Mouse (Mus musculus) neural tube, embryonic 14.5 days (tissue): ENCODE data around the gene Olfr1412. TPM values are rescaled to one million over a fixed set of nuclear protein-coding genes. Genes with fewer than 3 reads are reported as not detected.

Source experiments
- ATAC-seq: fragments of 200-750 bp; cut with Nextera tagmentation; 2 replicates; pipeline ENCODE4 v1.8.0; 2017; ENCODE audit warnings: low read depth, mild to moderate bottlenecking, moderate TSS enrichment, moderate library complexity
- H3K27ac ChIP-seq: fragments of 300-500 bp; sonication (generic); 2 replicates; pipeline ENCODE4 v1.5.1; 2014; ENCODE audit warnings: low read depth, mild to moderate bottlenecking, control low read depth, low read length, moderate library complexity, mixed read lengths
- H3K27me3 ChIP-seq: fragments of 300-500 bp; sonication (generic); 2 replicates; pipeline ENCODE4 v1.6.1; 2014; ENCODE audit warnings: low read length; ENCODE audit not compliant: control insufficient read depth, insufficient read depth
- H3K36me3 ChIP-seq: fragments of 300-500 bp; sonication (generic); 2 replicates; pipeline ENCODE4 v1.6.1; 2014; ENCODE audit warnings: low read length, mixed read lengths; ENCODE audit not compliant: control insufficient read depth, insufficient read depth
- H3K4me1 ChIP-seq: fragments of 300-500 bp; sonication (generic); 2 replicates; pipeline ENCODE4 v1.6.1; 2014; ENCODE audit warnings: low read length; ENCODE audit not compliant: control insufficient read depth, insufficient read depth
- H3K4me2 ChIP-seq: fragments of 300-500 bp; sonication (generic); 2 replicates; pipeline ENCODE4 v1.6.1; 2014; ENCODE audit warnings: mild to moderate bottlenecking, low read depth, low read length, control low read depth
- H3K4me3 ChIP-seq: fragments of 300-500 bp; sonication (generic); 2 replicates; pipeline ENCODE4 v1.5.1; 2014; ENCODE audit warnings: low read depth, low read length, control low read depth, mixed read lengths
- H3K9ac ChIP-seq: fragments of 300-500 bp; sonication (generic); replicated peaks from 2 replicates; pipeline ENCODE4 v1.6.1; 2014; ENCODE audit warnings: low read depth, mild to moderate bottlenecking, control low read depth, low read length, mixed read lengths
- H3K9me3 ChIP-seq: fragments of 300-500 bp; sonication (generic); 2 replicates; pipeline ENCODE4 v1.6.1; 2016; ENCODE audit warnings: low read length; ENCODE audit not compliant: control insufficient read depth
- WGBS: fragments of 180-500 bp; shearing (Covaris S2); extraction: QIAGEN DNeasy Blood & Tissue Kit; methylation state at CpG from one replicate; pipeline ENCODE4 v1.1.7; 2014; 5-methylcytosine and 5-hydroxymethylcytosine counted together
- polyA plus RNA-seq: library from polyadenylated mRNA; unstranded; fragments of >200 nt; fragmentation: Nextera tagmentation; extraction: Ambion mirVana; gene quantifications from 2 replicates; pipeline ENCODE4 v1.2.1, GENCODE M21; 2014

Gene Olfr1412
- polyA plus RNA-seq, 1 experiment from 2014 or later: not detected

- Histone ChIP-seq H3K9me3 (no peaks in the 10 kb centered on the region), H3K27me3 (no peaks in the 10 kb centered on the region), H3K9ac (no peak overlapping the region), H3K27ac (no peak overlapping the region), H3K4me2 (no peak overlapping the region), H3K4me3 (no peak overlapping the region), H3K36me3 (peaks cover 23% of the 10 kb centered on the region), H3K4me1 (no peaks in the 10 kb centered on the region)
- WGBS: 78% methylated on average over 1 of the region's 1 CpGs
- peak; percentile 32; the same call in 1 of the 2 replicates for ATAC-seq
Observed at GRCm38 (mm10) chr1:92634569-92634968, 49.0 kb downstream of the Olfr1412 start.

GRCm38 (mm10) chr1:92634976-92635599 lies 49.5 kb downstream of the Olfr1412 start:
- Histone ChIP-seq H3K27me3 (no peaks in the 10 kb centered on the region), H3K4me3 (no peak overlapping the region), H3K27ac (no peak overlapping the region), H3K4me1 (0 out of 2 replicates have a peak, but pooled peaks cover 1% of the 10 kb centered on the region), H3K9me3 (no peaks in the 10 kb centered on the region), H3K4me2 (no peak overlapping the region), H3K9ac (no peak overlapping the region), H3K36me3 (peaks cover 23% of the 10 kb centered on the region)
- peak; percentile 54; the same call in 1 of the 2 replicates for ATAC-seq
- 71% methylated on average over 4 of the region's 4 CpGs for WGBS

GRCm38 (mm10) chr1:92636015-92636414 lies 50.4 kb downstream of the Olfr1412 start:
- 94% methylated on average over 8 of the region's 8 CpGs for WGBS
- Histone ChIP-seq H3K36me3 (peaks cover 23% of the 10 kb centered on the region), H3K9me3 (no peaks in the 10 kb centered on the region), H3K4me3 (no peak overlapping the region), H3K4me2 (no peak overlapping the region), H3K4me1 (peaks cover 10% of the 10 kb centered on the region), H3K27me3 (no peaks in the 10 kb centered on the region), H3K9ac (no peak overlapping the region), H3K27ac (peak overlapping the region; percentile 7; the same call in 1 of the 2 replicates)
- no peak for ATAC-seq

GRCm38 (mm10) chr1:92636676-92637075 lies 51.1 kb downstream of the Olfr1412 start:
- ATAC-seq: no peak
- H3K4me2 ChIP-seq: no peak overlapping the region
- 97% methylated on average over 11 of the region's 11 CpGs for WGBS
- no peak overlapping the region for H3K4me3 ChIP-seq
- no peak overlapping the region for H3K9ac ChIP-seq
- no peak overlapping the region for H3K27ac ChIP-seq
- H3K4me1 ChIP-seq: peaks cover 10% of the 10 kb centered on the region
- no peaks in the 10 kb centered on the region for H3K9me3 ChIP-seq
- peaks cover 23% of the 10 kb centered on the region for H3K36me3 ChIP-seq
- no peaks in the 10 kb centered on the region for H3K27me3 ChIP-seq

GRCm38 (mm10) chr1:92637501-92638172 lies 52.1 kb downstream of the Olfr1412 start:
- no peak for ATAC-seq
- H3K4me1 ChIP-seq: peaks cover 10% of the 10 kb centered on the region
- H3K4me3 ChIP-seq: no peak overlapping the region
- no peaks in the 10 kb centered on the region for H3K9me3 ChIP-seq
- no peaks in the 10 kb centered on the region for H3K27me3 ChIP-seq
- no peak overlapping the region for H3K4me2 ChIP-seq
- 93% methylated on average over 15 of the region's 15 CpGs for WGBS
- peaks cover 23% of the 10 kb centered on the region for H3K36me3 ChIP-seq
- H3K9ac ChIP-seq: no peak overlapping the region
- H3K27ac ChIP-seq: no peak overlapping the region

DNA sequence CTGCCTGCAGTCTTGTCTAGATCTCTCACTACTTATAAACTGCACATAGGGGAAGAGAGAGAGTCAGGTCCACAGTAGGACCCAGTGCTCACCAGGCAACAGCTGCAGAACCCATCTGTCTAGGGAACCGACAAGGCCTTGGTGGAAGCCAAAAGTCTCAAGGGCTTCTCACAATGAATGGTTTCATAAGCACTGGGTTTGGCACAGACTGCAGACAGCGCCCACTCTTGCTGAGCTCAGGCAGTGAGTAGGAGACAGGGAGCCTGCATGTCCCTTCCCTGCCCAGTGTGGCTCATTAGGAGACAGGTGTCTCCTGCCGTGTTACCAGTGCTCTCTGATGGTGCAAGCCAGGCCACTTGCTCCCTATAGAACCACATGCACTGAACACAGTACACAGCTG lies 52.6 kb downstream of the Olfr1412 start:
- Histone ChIP-seq H3K27ac (no peak overlapping the region), H3K4me3 (no peak overlapping the region), H3K9me3 (no peaks in the 10 kb centered on the region), H3K9ac (no peak overlapping the region), H3K4me1 (peaks cover 10% of the 10 kb centered on the region), H3K4me2 (no peak overlapping the region), H3K36me3 (peaks cover 23% of the 10 kb centered on the region), H3K27me3 (no peaks in the 10 kb centered on the region)
- ATAC-seq: no peak
- WGBS: 98% methylated on average over 3 of the region's 3 CpGs

GRCm38 (mm10) chr1:92638736-92639135 lies 53.2 kb downstream of the Olfr1412 start:
- Histone ChIP-seq H3K9ac (no peak overlapping the region), H3K4me1 (peaks cover 10% of the 10 kb centered on the region), H3K9me3 (no peaks in the 10 kb centered on the region), H3K4me3 (no peak overlapping the region), H3K27me3 (no peaks in the 10 kb centered on the region), H3K27ac (no peak overlapping the region), H3K36me3 (peaks cover 23% of the 10 kb centered on the region), H3K4me2 (no peak overlapping the region)
- whole genome bisulfite sequencing: 92% methylated on average over 4 of the region's 4 CpGs
- no peak for ATAC-seq

DNA sequence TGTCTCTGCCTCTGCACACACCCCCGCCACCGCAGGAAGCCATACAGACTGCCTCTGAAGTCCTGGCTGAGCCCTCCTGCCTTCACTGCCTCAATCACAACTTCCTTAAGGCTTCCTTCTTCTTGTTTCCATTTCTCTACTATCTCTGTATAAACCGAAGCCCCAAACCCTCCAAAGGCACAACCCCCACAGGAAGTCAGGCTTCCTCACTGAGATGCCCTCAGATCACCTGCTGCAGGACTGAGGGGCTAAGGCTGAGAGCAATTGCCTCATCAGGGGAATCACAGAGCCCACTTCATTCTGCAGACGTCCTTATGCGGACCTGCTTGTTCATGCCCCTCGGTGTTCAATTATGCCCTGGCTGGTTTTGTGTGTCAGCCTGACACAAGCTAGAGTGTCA lies 54.8 kb downstream of the Olfr1412 start:
- 87% methylated on average over 6 of the region's 6 CpGs for WGBS
- no peaks in the 10 kb centered on the region for H3K9me3 ChIP-seq
- H3K27me3 ChIP-seq: no peaks in the 10 kb centered on the region
- H3K4me1 ChIP-seq: peaks cover 10% of the 10 kb centered on the region
- peak overlapping the region; percentile 98 for H3K4me2 ChIP-seq
- peaks cover 23% of the 10 kb centered on the region for H3K36me3 ChIP-seq
- H3K27ac ChIP-seq: no peak overlapping the region
- no peak overlapping the region for H3K9ac ChIP-seq
- H3K4me3 ChIP-seq: no peak overlapping the region
- ATAC-seq: no peak
